Mouse (Mus musculus): ENCODE data around the gene Cbx7. TPM values are rescaled to one million over a fixed set of nuclear protein-coding genes. Genes with fewer than 3 reads are reported as not detected.

Gene Cbx7
- polyA plus RNA-seq, 1 experiment = 32.8 TPM

- no peaks in the 10 kb centered on the region for H3K36me3 ChIP-seq (ENCODE audit: control insufficient read depth, insufficient read depth, low read length)
- TF ChIP-seq POLR2A (IDR thresholded peaks at IDR 0.05; ENCODE audit: low read depth, low read length) (no peak), CTCF (IDR thresholded peaks at IDR 0.05; ENCODE audit: extremely low read depth, insufficient read length, insufficient replicate concordance, low read depth, low read length) (no peak)
- H3K27me3 ChIP-seq (ENCODE audit: control insufficient read depth, insufficient read depth, low read length) = peaks cover 25% of the 10 kb centered on the region
- 12% methylated on average over 7 of the region's 7 CpGs for WGBS
- H3K4me1 ChIP-seq (ENCODE audit: control insufficient read depth, insufficient read depth, insufficient read length, low read length) = peaks cover 20% of the 10 kb centered on the region
- peak overlapping the region; percentile 25; the same call in 1 of the 2 replicates for H3K27ac ChIP-seq (ENCODE audit: insufficient read depth, low read depth, low read length)
- H3K4me3 ChIP-seq (ENCODE audit: low read depth, low read length) = peak overlapping the region; percentile 2; the same call in 1 of the 2 replicates
Observed at GRCm38 (mm10) chr15:80010182-80010558, 39.3 kb upstream of the Cbx7 start.

GRCm38 (mm10) chr15:80009421-80010181 lies 38.7 kb upstream of the Cbx7 start:
- H3K36me3 ChIP-seq (ENCODE audit: control insufficient read depth, insufficient read depth, low read length) = no peaks in the 10 kb centered on the region
- H3K4me3 ChIP-seq (ENCODE audit: low read depth, low read length) = no peak overlapping the region
- peaks cover 19% of the 10 kb centered on the region for H3K27me3 ChIP-seq (ENCODE audit: control insufficient read depth, insufficient read depth, low read length)
- H3K4me1 ChIP-seq (ENCODE audit: control insufficient read depth, insufficient read depth, insufficient read length, low read length) = peaks cover 23% of the 10 kb centered on the region
- no peak for TF ChIP-seq POLR2A (IDR thresholded peaks at IDR 0.05; ENCODE audit: low read depth, low read length)
- TF ChIP-seq CTCF (IDR thresholded peaks at IDR 0.05; ENCODE audit: extremely low read depth, insufficient read length, insufficient replicate concordance, low read depth, low read length) = no peak
- peak overlapping the region; percentile 25; the same call in 1 of the 2 replicates for H3K27ac ChIP-seq (ENCODE audit: insufficient read depth, low read depth, low read length)
- 28% methylated on average over 12 of the region's 12 CpGs for WGBS

DNA sequence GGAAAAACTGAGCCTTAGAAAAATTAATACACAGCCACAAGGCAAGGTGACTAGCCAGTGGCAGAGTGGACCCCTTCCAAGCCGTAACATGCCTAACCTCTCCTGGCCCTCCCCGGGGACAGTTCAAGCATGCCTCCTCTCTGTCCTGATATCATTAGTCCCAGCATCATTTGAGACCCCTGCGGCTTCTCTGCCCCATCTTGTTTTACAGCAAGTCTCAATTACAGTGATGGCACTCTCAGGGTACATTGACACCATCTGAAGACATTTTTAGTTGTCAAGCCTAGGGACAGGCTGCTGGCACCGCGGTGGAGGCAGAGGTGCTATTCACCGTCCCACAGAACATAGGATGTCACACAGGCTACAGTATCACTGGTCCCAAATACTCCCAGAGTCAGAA lies 37.5 kb upstream of the Cbx7 start:
- Histone ChIP-seq H3K36me3 (ENCODE audit: control insufficient read depth, insufficient read depth, low read length) (no peaks in the 10 kb centered on the region), H3K4me3 (ENCODE audit: low read depth, low read length) (no peak overlapping the region), H3K27ac (ENCODE audit: insufficient read depth, low read depth, low read length) (no peak overlapping the region), H3K4me1 (ENCODE audit: control insufficient read depth, insufficient read depth, insufficient read length, low read length) (peaks cover 23% of the 10 kb centered on the region), H3K27me3 (ENCODE audit: control insufficient read depth, insufficient read depth, low read length) (peaks cover 8% of the 10 kb centered on the region)
- no peak for TF ChIP-seq POLR2A (IDR thresholded peaks at IDR 0.05; ENCODE audit: low read depth, low read length)
- no peak for TF ChIP-seq CTCF (IDR thresholded peaks at IDR 0.05; ENCODE audit: extremely low read depth, insufficient read length, insufficient replicate concordance, low read depth, low read length)
- 93% methylated on average over 6 of the region's 6 CpGs for WGBS

- no peaks in the 10 kb centered on the region for H3K27me3 ChIP-seq (ENCODE audit: control insufficient read depth, insufficient read depth, low read length)
- H3K36me3 ChIP-seq (ENCODE audit: control insufficient read depth, insufficient read depth, low read length) = no peaks in the 10 kb centered on the region
- WGBS = 66% methylated on average over 7 of the region's 7 CpGs
- H3K4me1 ChIP-seq (ENCODE audit: control insufficient read depth, insufficient read depth, insufficient read length, low read length) = peaks cover 16% of the 10 kb centered on the region
- H3K4me3 ChIP-seq (ENCODE audit: low read depth, low read length) = no peak overlapping the region
- H3K27ac ChIP-seq (ENCODE audit: insufficient read depth, low read depth, low read length) = peak overlapping the region; percentile 13; the same call in 1 of the 2 replicates
- TF ChIP-seq POLR2A (IDR thresholded peaks at IDR 0.05; ENCODE audit: low read depth, low read length) = no peak
- no peak for TF ChIP-seq CTCF (IDR thresholded peaks at IDR 0.05; ENCODE audit: extremely low read depth, insufficient read length, insufficient replicate concordance, low read depth, low read length)
Observed at GRCm38 (mm10) chr15:80006156-80006555, 35.2 kb upstream of the Cbx7 start.

DNA sequence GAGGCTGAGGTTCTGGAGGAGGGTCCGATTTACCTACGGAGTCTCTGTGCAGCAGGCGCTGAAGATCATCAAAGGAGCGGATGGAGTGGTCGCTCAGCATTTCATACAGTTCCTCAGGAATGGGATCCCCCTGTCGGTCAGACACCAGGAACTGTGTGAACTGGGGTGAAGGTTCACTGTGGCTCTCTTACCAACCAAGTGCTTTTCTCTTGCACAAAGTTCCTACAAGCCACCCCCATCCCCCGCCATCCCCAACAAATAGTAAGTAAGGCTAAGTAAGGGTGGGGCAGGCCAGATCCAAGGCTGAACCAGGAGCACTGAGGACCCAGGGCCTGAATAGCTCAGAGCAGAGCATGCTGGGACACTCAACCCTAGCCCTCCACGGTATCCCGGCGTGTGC lies 34.5 kb upstream of the Cbx7 start:
- 0 out of 2 replicates have a peak overlapping the region, but pooled peaks have one; percentile 1 for H3K27ac ChIP-seq (ENCODE audit: insufficient read depth, low read depth, low read length)
- no peaks in the 10 kb centered on the region for H3K36me3 ChIP-seq (ENCODE audit: control insufficient read depth, insufficient read depth, low read length)
- no peak for TF ChIP-seq POLR2A (IDR thresholded peaks at IDR 0.05; ENCODE audit: low read depth, low read length)
- TF ChIP-seq CTCF (IDR thresholded peaks at IDR 0.05; ENCODE audit: extremely low read depth, insufficient read length, insufficient replicate concordance, low read depth, low read length) = no peak
- H3K4me1 ChIP-seq (ENCODE audit: control insufficient read depth, insufficient read depth, insufficient read length, low read length) = peaks cover 16% of the 10 kb centered on the region
- 39% methylated on average over 10 of the region's 10 CpGs for WGBS
- H3K4me3 ChIP-seq (ENCODE audit: low read depth, low read length) = no peak overlapping the region
- no peaks in the 10 kb centered on the region for H3K27me3 ChIP-seq (ENCODE audit: control insufficient read depth, insufficient read depth, low read length)

DNA sequence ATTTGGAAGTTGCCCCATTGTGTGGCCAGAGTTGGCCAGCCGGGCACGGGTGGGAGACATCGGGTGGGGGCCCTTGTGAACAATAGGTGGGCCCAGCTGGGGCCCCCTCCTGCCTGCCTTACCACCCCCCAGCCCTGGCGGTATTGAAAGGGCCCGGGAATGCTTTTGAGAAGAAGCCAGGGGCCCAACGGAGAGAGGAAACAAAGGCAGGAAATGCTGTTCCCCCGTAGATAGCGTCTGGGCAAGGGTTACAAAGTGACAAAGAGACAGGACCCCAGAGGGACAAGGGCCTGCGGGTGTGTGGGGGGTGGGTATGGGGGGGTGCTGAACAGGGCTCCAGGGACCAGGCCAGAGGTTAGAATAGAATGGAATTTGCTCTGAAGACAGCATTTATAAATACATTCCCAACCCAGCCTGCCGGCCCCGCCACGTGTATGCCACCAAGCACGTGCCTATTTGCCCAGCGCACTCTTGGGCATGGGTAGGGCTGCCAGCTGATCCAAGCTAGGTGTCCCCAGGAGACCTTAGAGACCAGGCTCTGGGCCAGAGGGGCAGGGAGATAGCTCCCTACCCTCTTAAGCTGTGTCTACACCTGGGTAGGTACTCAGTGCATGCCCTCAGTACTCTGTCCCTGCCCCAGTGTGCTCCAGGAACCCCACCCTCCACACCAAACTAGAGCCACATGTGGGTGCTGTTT lies 33.9 kb upstream of the Cbx7 start:
- no peaks in the 10 kb centered on the region for H3K27me3 ChIP-seq (ENCODE audit: control insufficient read depth, insufficient read depth, low read length)
- H3K4me3 ChIP-seq (ENCODE audit: low read depth, low read length) = no peak overlapping the region
- WGBS = 22% methylated on average over 14 of the region's 14 CpGs
- TF ChIP-seq POLR2A (IDR thresholded peaks at IDR 0.05; ENCODE audit: low read depth, low read length) (no peak), CTCF (IDR thresholded peaks at IDR 0.05; ENCODE audit: extremely low read depth, insufficient read length, insufficient replicate concordance, low read depth, low read length) (no peak)
- H3K27ac ChIP-seq (ENCODE audit: insufficient read depth, low read depth, low read length) = 0 out of 2 replicates have a peak overlapping the region, but pooled peaks have one; percentile 1
- H3K4me1 ChIP-seq (ENCODE audit: control insufficient read depth, insufficient read depth, insufficient read length, low read length) = peaks cover 15% of the 10 kb centered on the region
- H3K36me3 ChIP-seq (ENCODE audit: control insufficient read depth, insufficient read depth, low read length) = no peaks in the 10 kb centered on the region

- Histone ChIP-seq H3K27ac (ENCODE audit: insufficient read depth, low read depth, low read length) (no peak overlapping the region), H3K27me3 (ENCODE audit: control insufficient read depth, insufficient read depth, low read length) (no peaks in the 10 kb centered on the region), H3K4me3 (ENCODE audit: low read depth, low read length) (no peak overlapping the region), H3K4me1 (ENCODE audit: control insufficient read depth, insufficient read depth, insufficient read length, low read length) (peaks cover 12% of the 10 kb centered on the region), H3K36me3 (ENCODE audit: control insufficient read depth, insufficient read depth, low read length) (no peaks in the 10 kb centered on the region)
- no peak for TF ChIP-seq POLR2A (IDR thresholded peaks at IDR 0.05; ENCODE audit: low read depth, low read length)
- TF ChIP-seq CTCF (IDR thresholded peaks at IDR 0.05; ENCODE audit: extremely low read depth, insufficient read length, insufficient replicate concordance, low read depth, low read length) = no peak
- 69% methylated on average over 2 of the region's 2 CpGs for WGBS
Observed at GRCm38 (mm10) chr15:80003581-80003980, 32.7 kb upstream of the Cbx7 start.

All from small intestine, adult 2 months (tissue).